Comparison of ENCODE assay signal across 8 mouse cellular contexts in genomic region chr7:46393116-46393515, GRCm38 (mm10). TPM values are rescaled to one million over a fixed set of nuclear protein-coding genes. Genes with fewer than 3 reads are reported as not detected.
DNase-seq lines count a peak whose midpoint lies in the region; ATAC-seq lines count a peak whose summit lies in the region.

No protein-coding gene starts in this region.

- H3K4me2 ChIP-seq in forebrain, embryonic 13.5 days = no peak overlapping the region
- H3K4me2 ChIP-seq in intestine, embryonic 16.5 days (ENCODE audit: low read depth, low read length) = no peak overlapping the region

- H3K4me1 ChIP-seq in forebrain, embryonic 10.5 days = peaks cover 25% of the 10 kb centered on the region
- H3K4me1 ChIP-seq in forebrain, embryonic 13.5 days = peaks cover 15% of the 10 kb centered on the region
- peaks cover 15% of the 10 kb centered on the region for H3K4me1 ChIP-seq in intestine, embryonic 16.5 days (ENCODE audit: control insufficient read depth, insufficient read depth, low read length)

- no peak overlapping the region for H3K27ac ChIP-seq in forebrain, embryonic 10.5 days
- H3K27ac ChIP-seq in forebrain, embryonic 13.5 days = no peak overlapping the region
- H3K27ac ChIP-seq in intestine, embryonic 16.5 days (ENCODE audit: low read length) = no peak overlapping the region

- intact Hi-C loops in left cerebral cortex, postnatal 36 days (cut with DNase I) = loop anchor here (1.0 to 10.0 kb wide), 2 partner anchors 142 to 214 kb away; no protein-coding TSS in a partner anchor

- 0% methylated on average over 2 of the region's 2 CpGs for WGBS in forebrain, embryonic 10.5 days
- WGBS in forebrain, embryonic 13.5 days = 0% methylated on average over 2 of the region's 2 CpGs
- 0% methylated on average over 2 of the region's 2 CpGs for WGBS in intestine, embryonic 16.5 days

- H3K9me3 ChIP-seq in forebrain, embryonic 10.5 days = no peaks in the 10 kb centered on the region
- H3K9me3 ChIP-seq in forebrain, embryonic 13.5 days (replicated peaks) = no peaks in the 10 kb centered on the region
- H3K9me3 ChIP-seq in intestine, embryonic 16.5 days (ENCODE audit: control insufficient read depth, low read length) = no peaks in the 10 kb centered on the region

- H3K27me3 ChIP-seq in forebrain, embryonic 10.5 days (ENCODE audit: poor library complexity, severe bottlenecking) = peaks cover 55% of the 10 kb centered on the region
- peaks cover 35% of the 10 kb centered on the region for H3K27me3 ChIP-seq in forebrain, embryonic 13.5 days
- peaks cover 32% of the 10 kb centered on the region for H3K27me3 ChIP-seq in intestine, embryonic 16.5 days (replicated peaks; ENCODE audit: control insufficient read depth, insufficient read depth, low read length)
- no peaks in the 10 kb centered on the region for H3K27me3 ChIP-seq in splenic B cell, adult 2 months (ENCODE audit: control insufficient read depth, insufficient read depth, low read length, poor library complexity, severe bottlenecking)

- H3K4me3 ChIP-seq in forebrain, embryonic 10.5 days = no peak overlapping the region
- H3K4me3 ChIP-seq in forebrain, embryonic 13.5 days = no peak overlapping the region
- no peak overlapping the region for H3K4me3 ChIP-seq in intestine, embryonic 16.5 days (ENCODE audit: low read length)

- H3K9ac ChIP-seq in forebrain, embryonic 13.5 days = no peak overlapping the region
- H3K9ac ChIP-seq in intestine, embryonic 16.5 days (ENCODE audit: low read depth, low read length) = no peak overlapping the region

- H3K36me3 ChIP-seq in forebrain, embryonic 10.5 days (replicated peaks) = no peaks in the 10 kb centered on the region
- H3K36me3 ChIP-seq in forebrain, embryonic 13.5 days (ENCODE audit: poor library complexity, severe bottlenecking) = no peaks in the 10 kb centered on the region
- H3K36me3 ChIP-seq in intestine, embryonic 16.5 days (ENCODE audit: control insufficient read depth, insufficient read depth, low read length) = no peaks in the 10 kb centered on the region
- H3K36me3 ChIP-seq in splenic B cell, adult 2 months (ENCODE audit: control insufficient read depth, insufficient read depth, low read length, poor library complexity, severe bottlenecking) = no peaks in the 10 kb centered on the region

- ATAC-seq in forebrain, embryonic 13.5 days = no peak
- peak; percentile 44; the same call in 1 of the 2 replicates for ATAC-seq in intestine, embryonic 16.5 days

- DNase-seq in forebrain, embryonic 10.5 days (ENCODE audit: extremely low spot score, low spot score) = peak; percentile 68
- DNase-seq in cerebellum, adult 8-10 months = peak; percentile 100
- DNase-seq in frontal cortex, postnatal 36 days (ENCODE audit: low spot score in 2 of 2) = peak; percentile 85 to 89
- peak; percentile 79 to 82 for DNase-seq in left cerebral cortex, postnatal 36 days (ENCODE audit: low spot score in 2 of 2)
- peak; percentile 81 for DNase-seq in neural tube, embryonic 10.5 days (ENCODE audit: extremely low spot score, low spot score)
- peak; percentile 88 for DNase-seq in splenic B cell, adult 2 months (ENCODE audit: low read depth, low spot score)

RNA-seq across cellular contexts. Expression of gene Kcnc1, which starts 3.2 kb away (rescaled TPM):
- 0.20 and 0.24 TPM in 2 replicates for polyA plus RNA-seq in forebrain, embryonic 10.5 days (2016; fragmentation: Nextera tagmentation; extraction: Ambion mirVana)
- polyA plus RNA-seq in forebrain, embryonic 13.5 days (2015; fragmentation: Nextera tagmentation; extraction: Ambion mirVana) = 3.6 and 6.9 TPM in 2 replicates
- polyA plus RNA-seq in intestine, embryonic 16.5 days (2015; fragmentation: Nextera tagmentation; extraction: Ambion mirVana) = 0.27 and 0.50 TPM in 2 replicates
- 100 to 1,000 TPM; 134 to 138 TPM for total RNA-seq in left cerebral cortex, postnatal 36 days (2021)

RNA-seq across cellular contexts. Expression of gene Myod1, which starts 16.8 kb away (rescaled TPM):
- not detected in 2 replicates for polyA plus RNA-seq in forebrain, embryonic 10.5 days (2016; fragmentation: Nextera tagmentation; extraction: Ambion mirVana)
- not detected in 2 replicates for polyA plus RNA-seq in forebrain, embryonic 13.5 days (2015; fragmentation: Nextera tagmentation; extraction: Ambion mirVana)
- 0.07 and 0.12 TPM in 2 replicates for polyA plus RNA-seq in intestine, embryonic 16.5 days (2015; fragmentation: Nextera tagmentation; extraction: Ambion mirVana)
- under 1 TPM in 1 of 2 experiments, not detected in 1; 0.32 TPM for total RNA-seq in left cerebral cortex, postnatal 36 days (2021)
